Mouse (Mus musculus) embryonic facial prominence, embryonic 12.5 days (tissue): ENCODE measurements around the gene Dnal4. TPM values are rescaled to one million over a fixed set of nuclear protein-coding genes. Genes with fewer than 3 reads are reported as not detected.

Experiments used
- ATAC-seq: fragments of 200-750 bp; cut with Nextera tagmentation; 2 replicates; pipeline ENCODE4 v1.8.0; 2017; ENCODE audit not compliant: insufficient number of reproducible peaks, insufficient read depth, low FRiP score, low TSS enrichment
- H3K27ac ChIP-seq: fragments of 300-500 bp; sonication (generic); 2 replicates; pipeline ENCODE4 v1.5.1; 2016; ENCODE audit warnings: mild to moderate bottlenecking
- H3K27me3 ChIP-seq: fragments of 300-500 bp; sonication (generic); 2 replicates; pipeline ENCODE4 v1.6.1; 2016; ENCODE audit warnings: mild to moderate bottlenecking, moderate library complexity
- H3K36me3 ChIP-seq: fragments of 300-500 bp; sonication (generic); 2 replicates; pipeline ENCODE4 v1.6.1; 2016; ENCODE audit warnings: mild to moderate bottlenecking
- H3K4me1 ChIP-seq: fragments of 300-500 bp; sonication (generic); 2 replicates; pipeline ENCODE4 v1.6.1; 2016
- H3K4me2 ChIP-seq: fragments of 300-500 bp; sonication (generic); replicated peaks from 2 replicates; pipeline ENCODE4 v1.6.1; 2016; ENCODE audit warnings: mild to moderate bottlenecking, moderate library complexity
- H3K4me3 ChIP-seq: fragments of 300-500 bp; sonication (generic); 2 replicates; pipeline ENCODE4 v1.5.1; 2016; ENCODE audit warnings: mild to moderate bottlenecking
- H3K9ac ChIP-seq: fragments of 300-500 bp; sonication (generic); 2 replicates; pipeline ENCODE4 v1.6.1; 2016; ENCODE audit warnings: mild to moderate bottlenecking, moderate library complexity
- H3K9me3 ChIP-seq: fragments of 300-500 bp; sonication (generic); 2 replicates; pipeline ENCODE4 v1.6.1; 2016; ENCODE audit warnings: mild to moderate bottlenecking, moderate library complexity
- WGBS: fragments of 180-500 bp; shearing (Covaris S2); methylation state at CpG from one replicate; pipeline ENCODE4 v1.1.7; 2016; 5-methylcytosine and 5-hydroxymethylcytosine counted together
- polyA plus RNA-seq: library from polyadenylated mRNA; unstranded; fragments of >200 nt; fragmentation: Nextera tagmentation; extraction: Ambion mirVana; gene quantifications from 2 replicates; pipeline ENCODE4 v1.2.1, GENCODE M21; 2016

The Dnal4 gene
- polyA plus RNA-seq, 1 experiment from 2014 or later = 70.3 TPM

DNA sequence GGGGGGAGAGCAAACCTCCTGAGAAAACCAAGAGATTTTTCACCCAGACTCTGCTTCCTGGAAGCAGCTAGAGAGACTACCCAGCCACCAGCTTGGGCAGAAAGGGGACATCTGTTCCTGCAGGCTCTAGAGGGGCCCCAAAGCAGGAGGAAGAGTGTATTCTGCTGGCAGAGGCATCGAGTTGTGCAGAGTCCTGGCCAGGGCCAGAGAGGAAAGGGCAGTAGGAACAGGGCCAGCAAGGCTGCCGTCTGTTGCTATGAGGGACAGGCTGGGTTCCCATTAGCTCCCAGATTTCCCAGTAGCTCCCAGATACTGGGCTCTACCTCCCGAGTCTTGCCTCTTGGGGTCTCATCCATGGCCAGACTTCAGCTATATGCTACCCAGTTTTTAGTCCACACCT is 32.4 kb upstream of the Dnal4 start:
- Histone ChIP-seq H3K4me1 (peaks cover 2% of the 10 kb centered on the region; the same call in 1 of the 2 replicates), H3K27ac (no peak overlapping the region), H3K9me3 (no peaks in the 10 kb centered on the region), H3K4me2 (no peak overlapping the region), H3K36me3 (no peaks in the 10 kb centered on the region), H3K27me3 (peaks cover 33% of the 10 kb centered on the region), H3K4me3 (no peak overlapping the region), H3K9ac (no peak overlapping the region)
- 70% methylated on average over 3 of the region's 3 CpGs for WGBS
- no peak for ATAC-seq

DNA sequence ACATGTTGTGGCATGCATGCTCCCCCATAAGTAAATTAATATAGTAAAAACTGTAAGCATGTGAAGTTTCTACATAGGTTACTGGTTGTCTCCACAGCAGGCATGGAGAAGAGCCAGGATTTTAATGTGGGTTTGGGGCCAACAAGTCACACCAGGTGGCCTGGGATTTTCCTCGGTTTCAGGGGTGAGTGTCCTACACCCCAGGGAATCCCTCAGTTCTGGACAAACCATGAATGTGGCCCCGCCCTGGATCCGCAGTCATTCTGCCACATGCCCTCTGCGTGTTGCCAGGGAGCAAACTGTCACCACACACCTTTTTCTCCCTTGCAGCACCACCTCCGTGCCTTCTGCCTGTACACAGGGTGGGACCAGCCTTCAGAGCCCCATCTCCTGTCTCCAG is 31.0 kb upstream of the Dnal4 start:
- H3K9ac ChIP-seq = no peak overlapping the region
- H3K27me3 ChIP-seq = peaks cover 47% of the 10 kb centered on the region

DNA sequence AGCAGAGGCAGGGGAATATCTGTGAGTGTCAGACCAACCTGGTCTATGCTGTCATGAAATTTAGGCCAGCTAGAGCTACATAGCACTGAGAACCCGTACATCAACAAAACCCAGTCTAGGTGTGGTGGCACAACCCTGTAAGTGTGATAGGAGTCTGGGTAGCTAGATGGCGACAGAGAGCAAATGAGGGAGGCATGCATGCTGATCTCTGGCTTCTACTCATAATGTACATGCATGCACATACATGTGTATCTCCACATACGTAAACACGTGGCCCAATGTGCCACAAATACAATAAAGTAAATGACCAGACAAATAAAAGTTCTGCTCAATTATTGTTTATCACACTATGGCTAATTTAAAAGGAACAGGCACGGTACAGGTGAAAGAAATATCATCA is 30.5 kb upstream of the Dnal4 start:
- Histone ChIP-seq H3K9me3 (no peaks in the 10 kb centered on the region), H3K4me2 (no peak overlapping the region), H3K4me3 (no peak overlapping the region), H3K9ac (no peak overlapping the region), H3K27ac (no peak overlapping the region), H3K27me3 (peaks cover 52% of the 10 kb centered on the region), H3K4me1 (peaks cover 14% of the 10 kb centered on the region), H3K36me3 (no peaks in the 10 kb centered on the region)
- WGBS = 34% methylated on average over 5 of the region's 5 CpGs
- ATAC-seq = no peak

More for the DNA sequence above, 31.0 kb upstream of the Dnal4 start:
- 49% methylated on average over 5 of the region's 5 CpGs for whole genome bisulfite sequencing
- no peaks in the 10 kb centered on the region for H3K36me3 ChIP-seq
- no peak overlapping the region for H3K4me2 ChIP-seq
- no peak overlapping the region for H3K27ac ChIP-seq
- H3K4me1 ChIP-seq = peaks cover 14% of the 10 kb centered on the region
- ATAC-seq = no peak
- H3K9me3 ChIP-seq = no peaks in the 10 kb centered on the region
- no peak overlapping the region for H3K4me3 ChIP-seq

DNA sequence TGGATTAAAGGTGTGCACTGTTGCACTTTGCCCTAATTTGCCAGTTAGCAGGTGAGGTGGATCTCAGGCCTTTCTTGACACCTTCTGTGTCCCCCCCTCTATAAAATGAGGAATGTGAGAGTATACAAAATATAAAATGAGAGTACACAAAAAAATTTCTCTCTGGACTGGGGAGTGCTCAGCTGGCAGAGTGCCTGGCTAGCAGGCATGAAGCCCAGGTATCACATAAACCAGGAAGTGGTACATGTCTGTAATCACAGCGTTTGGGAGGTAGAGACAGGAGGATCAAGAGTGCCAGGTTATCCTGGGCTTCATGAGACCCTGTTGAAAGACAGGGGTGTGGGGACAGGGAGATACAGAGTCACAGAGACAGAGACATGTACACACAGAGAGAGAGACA is 29.4 kb upstream of the Dnal4 start:
- no peak overlapping the region for H3K4me3 ChIP-seq
- H3K4me2 ChIP-seq = no peak overlapping the region
- 62% methylated on average over 1 of the region's 1 CpGs for WGBS
- H3K4me1 ChIP-seq = peaks cover 14% of the 10 kb centered on the region
- H3K9me3 ChIP-seq = no peaks in the 10 kb centered on the region
- peaks cover 63% of the 10 kb centered on the region for H3K27me3 ChIP-seq
- H3K9ac ChIP-seq = no peak overlapping the region
- ATAC-seq = no peak
- no peaks in the 10 kb centered on the region for H3K36me3 ChIP-seq
- no peak overlapping the region for H3K27ac ChIP-seq

DNA sequence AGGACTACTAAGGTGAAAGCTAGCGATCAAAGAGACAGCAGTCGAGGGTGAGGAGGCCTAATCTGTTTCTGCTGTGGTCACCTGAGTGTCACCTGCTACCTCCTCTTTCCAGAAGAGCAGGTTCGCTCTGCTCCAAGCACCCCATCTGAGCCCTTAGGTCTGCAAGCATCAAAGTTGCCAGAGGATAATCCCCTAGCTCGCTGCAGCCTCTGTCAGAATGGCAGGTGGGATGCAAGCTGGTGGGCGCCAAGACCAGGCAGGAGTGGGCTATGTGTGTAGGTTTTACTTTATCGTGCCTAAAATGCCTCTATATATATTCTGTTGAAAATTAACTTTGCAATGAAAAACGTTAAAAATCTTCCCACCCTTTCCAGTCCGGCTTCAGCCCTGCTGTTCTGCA is 27.6 kb upstream of the Dnal4 start:
- peak overlapping the region; percentile 63 for H3K4me3 ChIP-seq

DNA sequence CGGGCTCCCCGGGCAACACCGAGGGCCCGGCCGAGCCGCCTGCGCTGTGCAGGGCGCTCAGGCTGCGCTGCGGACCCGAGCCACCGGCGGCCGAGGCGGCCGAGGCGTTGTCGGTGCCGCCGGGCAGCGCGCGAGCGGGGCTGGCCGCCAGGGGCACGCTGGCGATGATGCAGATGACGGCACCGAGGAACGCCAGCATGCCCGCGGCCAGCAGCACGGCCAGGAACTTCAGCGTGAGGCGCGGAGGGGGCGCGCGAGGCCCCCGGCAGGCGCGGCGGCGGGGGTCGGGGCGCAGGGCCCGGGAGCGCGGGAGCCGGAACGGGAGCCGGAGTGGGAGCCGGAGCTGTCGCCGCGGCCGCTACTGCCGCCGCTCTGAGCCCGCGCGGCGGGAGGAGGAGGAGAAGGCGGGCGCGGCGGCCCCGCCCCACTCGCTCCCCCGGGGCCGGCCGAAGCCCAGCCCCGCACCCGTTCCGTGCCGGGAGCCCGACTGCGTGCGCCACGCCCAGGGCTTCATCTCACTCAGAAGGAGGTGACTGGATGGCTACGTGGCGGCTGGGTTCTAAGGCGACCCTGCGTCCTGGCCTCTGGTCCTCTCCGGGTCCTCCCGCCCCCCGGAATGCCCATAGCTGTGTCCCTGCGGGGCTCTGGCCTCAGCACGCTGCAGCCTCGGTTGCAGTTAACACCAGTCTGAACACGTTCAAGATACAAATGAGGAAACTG is 26.9 kb upstream of the Dnal4 start, which contains the start of gene Nptxr:
Gene Nptxr, minus strand, starts transcription at position 415 of the 720 bp plus-strand sequence.
- H3K36me3 ChIP-seq = no peaks in the 10 kb centered on the region
- WGBS = under 1% methylated on average over 67 of the region's 91 CpGs
- peaks cover 85% of the 10 kb centered on the region for H3K27me3 ChIP-seq
- H3K9me3 ChIP-seq = no peaks in the 10 kb centered on the region
- peaks cover 14% of the 10 kb centered on the region for H3K4me1 ChIP-seq
- ATAC-seq = peak; percentile 48
- peak within 1 kb of the TSS; percentile 65 for H3K9ac ChIP-seq
- H3K27ac ChIP-seq = 0 out of 2 replicates have a peak within 1 kb of the TSS, but pooled peaks have one; percentile 41
- H3K4me3 ChIP-seq = peak within 1 kb of the TSS; percentile 63
- peak within 1 kb of the TSS; percentile 91 for H3K4me2 ChIP-seq

More for the DNA sequence above, 27.6 kb upstream of the Dnal4 start:
- 16% methylated on average over 8 of the region's 8 CpGs for WGBS
- no peak overlapping the region for H3K9ac ChIP-seq
- no peak for ATAC-seq
- H3K36me3 ChIP-seq = no peaks in the 10 kb centered on the region
- H3K4me1 ChIP-seq = peaks cover 14% of the 10 kb centered on the region
- peak overlapping the region; percentile 91 for H3K4me2 ChIP-seq
- H3K27me3 ChIP-seq = peaks cover 79% of the 10 kb centered on the region
- H3K27ac ChIP-seq = no peak overlapping the region
- no peaks in the 10 kb centered on the region for H3K9me3 ChIP-seq

DNA sequence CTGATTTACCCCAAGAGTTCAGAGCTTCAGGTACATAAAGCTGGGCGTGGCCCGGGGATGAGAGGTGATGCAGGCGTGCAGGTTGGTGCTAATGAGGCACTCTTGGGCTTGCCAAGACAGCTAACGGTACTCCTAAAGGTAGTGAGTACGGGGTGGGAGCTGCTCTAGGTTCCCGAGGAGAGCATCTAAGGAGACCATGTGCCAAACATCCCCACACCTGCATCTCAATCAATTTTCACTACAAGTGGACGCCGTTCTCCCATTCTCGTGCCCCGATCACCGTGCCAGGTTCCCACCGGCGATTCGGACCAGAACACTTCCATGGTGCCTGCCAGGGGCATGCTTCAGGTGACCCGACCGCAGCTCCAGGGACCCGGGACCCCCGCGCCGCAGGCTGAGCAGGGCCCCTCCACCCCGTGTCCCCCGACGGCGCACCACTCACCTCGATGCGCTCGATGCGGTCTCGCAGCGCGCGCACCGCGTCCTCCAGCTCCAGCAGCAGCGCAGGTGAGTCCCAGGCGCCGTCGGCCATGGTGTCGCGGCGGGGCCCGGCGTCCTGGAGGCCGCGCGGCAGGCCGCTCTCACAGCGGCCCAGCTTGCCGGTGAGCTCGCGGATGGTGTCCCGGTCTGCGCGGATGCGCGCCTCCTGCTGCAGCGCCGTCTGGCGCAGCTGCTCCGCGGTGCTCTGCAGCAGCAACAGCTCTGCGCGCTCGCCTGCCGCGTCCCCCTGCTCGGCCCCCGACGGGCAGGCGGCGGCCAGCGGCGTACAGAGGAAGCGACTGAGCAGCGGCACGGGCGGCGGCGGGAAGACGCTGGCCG is 26.1 kb upstream of the Dnal4 start:
- Histone ChIP-seq H3K27ac (0 out of 2 replicates have a peak overlapping the region, but pooled peaks have one; percentile 41), H3K4me3 (peak overlapping the region; percentile 63), H3K27me3 (peaks cover 85% of the 10 kb centered on the region), H3K4me1 (peaks cover 14% of the 10 kb centered on the region), H3K9ac (peak overlapping the region; percentile 65), H3K36me3 (no peaks in the 10 kb centered on the region), H3K9me3 (no peaks in the 10 kb centered on the region), H3K4me2 (peak overlapping the region; percentile 91)
- ATAC-seq = peak; percentile 48; the same call in 1 of the 2 replicates
- 4% methylated on average over 81 of the region's 81 CpGs for WGBS

DNA sequence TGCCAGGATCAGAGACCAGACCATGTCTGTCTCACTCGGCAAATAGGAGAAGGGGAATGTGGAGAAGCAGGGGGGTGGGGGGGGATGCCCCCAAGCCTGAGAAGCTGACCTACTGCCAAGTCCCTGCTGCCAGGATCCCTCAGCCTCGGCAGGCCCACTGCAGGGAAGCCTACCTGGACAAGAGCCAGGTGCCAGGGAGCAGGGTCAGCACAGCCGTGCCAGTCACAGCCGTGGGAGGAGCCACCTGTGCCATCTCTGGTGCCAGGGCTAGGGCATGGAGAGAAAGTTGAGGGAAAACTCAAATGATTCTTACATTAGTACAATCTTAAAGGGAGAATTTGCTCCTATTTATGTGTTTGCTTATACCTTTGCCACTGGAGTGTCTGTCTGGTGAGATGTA is 24.7 kb upstream of the Dnal4 start:
- no peaks in the 10 kb centered on the region for H3K36me3 ChIP-seq
- H3K4me2 ChIP-seq = no peak overlapping the region
- H3K27me3 ChIP-seq = peaks cover 74% of the 10 kb centered on the region
- H3K9ac ChIP-seq = no peak overlapping the region
- H3K4me3 ChIP-seq = no peak overlapping the region
- 63% methylated on average over 4 of the region's 4 CpGs for WGBS
- peaks cover 14% of the 10 kb centered on the region for H3K4me1 ChIP-seq
- no peak overlapping the region for H3K27ac ChIP-seq
- no peak for ATAC-seq
- H3K9me3 ChIP-seq = no peaks in the 10 kb centered on the region

DNA sequence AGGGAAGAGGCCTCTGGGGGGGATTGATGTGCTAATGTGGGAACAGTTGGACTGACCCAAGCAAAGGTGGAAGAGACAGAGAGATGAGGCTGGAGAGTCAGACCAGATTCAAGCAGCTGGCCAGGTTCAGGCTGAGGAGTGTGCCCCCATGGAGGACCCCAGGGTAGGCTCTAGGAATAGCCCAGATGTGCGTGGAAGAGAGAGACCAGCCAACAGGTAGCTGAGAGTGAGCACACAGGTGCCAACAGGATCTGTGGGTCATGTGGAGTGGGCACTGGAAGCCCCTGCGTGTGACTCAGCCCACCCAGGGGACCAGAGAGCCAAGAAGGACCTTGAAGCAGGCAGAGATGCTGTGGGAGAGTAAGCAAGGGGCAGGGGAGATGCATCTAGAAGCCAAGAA is 24.0 kb upstream of the Dnal4 start:
- no peaks in the 10 kb centered on the region for H3K36me3 ChIP-seq
- 68% methylated on average over 2 of the region's 2 CpGs for WGBS
- H3K4me3 ChIP-seq = no peak overlapping the region
- ATAC-seq = no peak
- no peak overlapping the region for H3K9ac ChIP-seq
- no peak overlapping the region for H3K27ac ChIP-seq
- no peak overlapping the region for H3K4me2 ChIP-seq
- H3K9me3 ChIP-seq = no peaks in the 10 kb centered on the region
- H3K27me3 ChIP-seq = peaks cover 68% of the 10 kb centered on the region
- H3K4me1 ChIP-seq = peaks cover 14% of the 10 kb centered on the region

DNA sequence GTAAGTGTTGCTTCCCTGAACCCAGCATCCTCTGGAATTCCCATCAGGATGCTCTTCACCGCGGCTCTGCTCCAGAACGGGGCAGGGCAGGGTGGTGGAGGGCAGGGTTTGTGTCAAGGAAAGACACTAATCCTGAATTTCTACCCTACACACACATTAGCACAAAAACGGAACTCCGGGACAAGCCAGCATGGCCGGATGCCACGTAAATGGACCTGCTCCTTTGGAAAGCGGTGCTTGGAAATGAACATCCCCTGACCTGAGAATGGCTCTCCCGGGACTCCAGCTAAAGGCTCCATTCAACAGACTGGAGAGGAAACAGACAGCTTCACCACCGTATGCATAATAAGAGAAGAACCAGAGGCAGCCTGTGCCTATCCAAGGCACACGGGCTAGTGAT is 23.1 kb upstream of the Dnal4 start:
- peaks cover 14% of the 10 kb centered on the region for H3K4me1 ChIP-seq
- H3K9me3 ChIP-seq = no peaks in the 10 kb centered on the region
- ATAC-seq = no peak
- no peak overlapping the region for H3K4me3 ChIP-seq
- H3K36me3 ChIP-seq = no peaks in the 10 kb centered on the region
- H3K4me2 ChIP-seq = no peak overlapping the region
- 55% methylated on average over 11 of the region's 11 CpGs for WGBS
- peaks cover 58% of the 10 kb centered on the region for H3K27me3 ChIP-seq
- H3K9ac ChIP-seq = no peak overlapping the region
- no peak overlapping the region for H3K27ac ChIP-seq

DNA sequence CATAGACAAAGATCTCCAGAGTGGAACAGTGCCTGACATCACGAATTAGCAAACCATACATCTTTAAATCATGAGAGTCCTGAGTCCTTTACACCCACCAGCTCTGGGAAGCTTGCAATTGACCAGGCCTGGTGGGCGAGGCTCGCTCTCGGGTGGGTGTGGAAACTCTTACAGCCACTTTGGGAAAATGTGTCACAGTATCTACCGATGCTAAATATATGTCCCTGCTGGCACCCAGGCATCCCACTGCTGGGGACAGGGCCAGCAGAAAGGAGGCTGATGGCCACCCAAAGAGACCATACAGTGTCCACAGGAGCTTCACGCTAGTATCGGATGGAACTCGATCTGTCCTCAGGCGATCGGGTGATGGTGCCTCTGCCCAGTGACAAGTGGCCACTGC is 20.9 kb upstream of the Dnal4 start:
- H3K4me2 ChIP-seq = no peak overlapping the region
- H3K4me3 ChIP-seq = no peak overlapping the region
- WGBS = 79% methylated on average over 10 of the region's 10 CpGs
- H3K27ac ChIP-seq = no peak overlapping the region
- H3K27me3 ChIP-seq = peaks cover 43% of the 10 kb centered on the region
- no peak for ATAC-seq
- no peak overlapping the region for H3K9ac ChIP-seq
- H3K9me3 ChIP-seq = no peaks in the 10 kb centered on the region
- H3K4me1 ChIP-seq = no peaks in the 10 kb centered on the region
- no peaks in the 10 kb centered on the region for H3K36me3 ChIP-seq

DNA sequence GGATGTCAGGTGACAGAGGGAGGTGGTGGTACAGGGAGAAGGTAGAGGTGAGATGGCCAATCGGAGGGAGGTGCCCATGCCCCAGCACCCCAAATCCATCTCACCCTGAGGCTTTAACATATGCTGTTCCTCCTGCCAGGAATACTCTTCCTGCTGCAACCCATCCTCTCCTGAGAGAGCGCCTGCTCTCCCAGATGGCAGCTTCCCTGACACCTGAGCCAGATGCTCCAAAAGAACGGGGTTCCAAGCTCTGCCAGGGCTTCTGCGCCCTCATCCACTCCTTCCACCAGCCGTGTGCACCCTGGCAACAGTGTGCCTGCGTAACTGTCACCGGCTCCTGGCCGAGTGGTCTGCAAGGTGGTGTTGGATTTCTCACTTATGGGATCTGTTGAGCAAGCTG is 20.0 kb upstream of the Dnal4 start:
- Histone ChIP-seq H3K27ac (no peak overlapping the region), H3K36me3 (no peaks in the 10 kb centered on the region), H3K4me2 (no peak overlapping the region), H3K4me1 (no peaks in the 10 kb centered on the region), H3K9ac (no peak overlapping the region), H3K9me3 (no peaks in the 10 kb centered on the region), H3K27me3 (peaks cover 33% of the 10 kb centered on the region), H3K4me3 (no peak overlapping the region)
- no peak for ATAC-seq
- 76% methylated on average over 8 of the region's 8 CpGs for WGBS
